Mouse (Mus musculus): ENCODE data around the gene Atxn2l. TPM values are rescaled to one million over a fixed set of nuclear protein-coding genes. Genes with fewer than 3 reads are reported as not detected.

Gene Atxn2l
- polyA plus RNA-seq, 1 experiment from 2014 or later = 81.0 TPM

GRCm38 (mm10) chr7:126456382-126457266, 46.6 kb downstream of the Atxn2l start:
- H3K9ac ChIP-seq = no peak overlapping the region
- no peaks in the 10 kb centered on the region for H3K9me3 ChIP-seq
- H3K4me3 ChIP-seq = no peak overlapping the region
- H3K27ac ChIP-seq = no peak overlapping the region
- 89% methylated on average over 17 of the region's 17 CpGs for WGBS
- no peaks in the 10 kb centered on the region for H3K36me3 ChIP-seq
- H3K4me1 ChIP-seq = no peaks in the 10 kb centered on the region
- no peaks in the 10 kb centered on the region for H3K27me3 ChIP-seq (replicated peaks)
- no peak for ATAC-seq (ENCODE audit: low FRiP score, low read depth)
- no peak overlapping the region for H3K4me2 ChIP-seq (replicated peaks)

GRCm38 (mm10) chr7:126455242-126455641, 48.0 kb downstream of the Atxn2l start:
- no peaks in the 10 kb centered on the region for H3K4me1 ChIP-seq
- no peaks in the 10 kb centered on the region for H3K27me3 ChIP-seq (replicated peaks)
- 77% methylated on average over 2 of the region's 2 CpGs for WGBS
- no peak for ATAC-seq (ENCODE audit: low FRiP score, low read depth)
- H3K4me2 ChIP-seq (replicated peaks) = no peak overlapping the region
- no peak overlapping the region for H3K27ac ChIP-seq
- H3K36me3 ChIP-seq = no peaks in the 10 kb centered on the region
- H3K4me3 ChIP-seq = no peak overlapping the region
- no peak overlapping the region for H3K9ac ChIP-seq
- H3K9me3 ChIP-seq = no peaks in the 10 kb centered on the region

- no peak overlapping the region for H3K9ac ChIP-seq
- H3K36me3 ChIP-seq = no peaks in the 10 kb centered on the region
- no peaks in the 10 kb centered on the region for H3K4me1 ChIP-seq
- no peaks in the 10 kb centered on the region for H3K9me3 ChIP-seq
- H3K27me3 ChIP-seq (replicated peaks) = no peaks in the 10 kb centered on the region
- no peak for ATAC-seq (ENCODE audit: low FRiP score, low read depth)
- H3K27ac ChIP-seq = no peak overlapping the region
- no peak overlapping the region for H3K4me3 ChIP-seq
- 58% methylated on average over 7 of the region's 7 CpGs for WGBS
- no peak overlapping the region for H3K4me2 ChIP-seq (replicated peaks)
Measured at GRCm38 (mm10) chr7:126453861-126454260, 49.4 kb downstream of the Atxn2l start.

- WGBS = 98% methylated on average over 3 of the region's 3 CpGs
- no peaks in the 10 kb centered on the region for H3K27me3 ChIP-seq (replicated peaks)
- no peak overlapping the region for H3K27ac ChIP-seq
- H3K9ac ChIP-seq = no peak overlapping the region
- H3K4me1 ChIP-seq = no peaks in the 10 kb centered on the region
- no peaks in the 10 kb centered on the region for H3K9me3 ChIP-seq
- H3K4me3 ChIP-seq = no peak overlapping the region
- ATAC-seq (ENCODE audit: low FRiP score, low read depth) = no peak
- no peak overlapping the region for H3K4me2 ChIP-seq (replicated peaks)
- H3K36me3 ChIP-seq = 0 out of 2 replicates have a peak, but pooled peaks cover 6% of the 10 kb centered on the region
Measured at GRCm38 (mm10) chr7:126452244-126452643, 51.0 kb downstream of the Atxn2l start.

GRCm38 (mm10) chr7:126450641-126451040, 52.6 kb downstream of the Atxn2l start:
- 92% methylated on average over 6 of the region's 6 CpGs for WGBS
- ATAC-seq (ENCODE audit: low FRiP score, low read depth) = no peak

GRCm38 (mm10) chr7:126449991-126450390, 53.2 kb downstream of the Atxn2l start:
- ATAC-seq (ENCODE audit: low FRiP score, low read depth) = no peak
- WGBS = 90% methylated on average over 18 of the region's 18 CpGs
- Histone ChIP-seq H3K4me3 (no peak overlapping the region), H3K4me1 (no peaks in the 10 kb centered on the region), H3K27me3 (replicated peaks) (no peaks in the 10 kb centered on the region), H3K27ac (no peak overlapping the region), H3K9ac (no peak overlapping the region), H3K9me3 (no peaks in the 10 kb centered on the region), H3K36me3 (peaks cover 28% of the 10 kb centered on the region), H3K4me2 (replicated peaks) (no peak overlapping the region)

More at GRCm38 (mm10) chr7:126450641-126451040, 52.6 kb downstream of the Atxn2l start:
- H3K9ac ChIP-seq = no peak overlapping the region
- H3K4me3 ChIP-seq = no peak overlapping the region
- no peaks in the 10 kb centered on the region for H3K4me1 ChIP-seq
- H3K4me2 ChIP-seq (replicated peaks) = no peak overlapping the region
- no peaks in the 10 kb centered on the region for H3K27me3 ChIP-seq (replicated peaks)
- no peak overlapping the region for H3K27ac ChIP-seq
- H3K9me3 ChIP-seq = no peaks in the 10 kb centered on the region
- peaks cover 22% of the 10 kb centered on the region for H3K36me3 ChIP-seq

- ATAC-seq (ENCODE audit: low FRiP score, low read depth) = no peak
- WGBS = 91% methylated on average over 19 of the region's 19 CpGs
- no peak overlapping the region for H3K4me3 ChIP-seq
- peaks cover 40% of the 10 kb centered on the region for H3K36me3 ChIP-seq
- H3K9me3 ChIP-seq = no peaks in the 10 kb centered on the region
- H3K9ac ChIP-seq = no peak overlapping the region
- no peaks in the 10 kb centered on the region for H3K4me1 ChIP-seq
- no peak overlapping the region for H3K27ac ChIP-seq
- no peaks in the 10 kb centered on the region for H3K27me3 ChIP-seq (replicated peaks)
- no peak overlapping the region for H3K4me2 ChIP-seq (replicated peaks)
Measured at GRCm38 (mm10) chr7:126448481-126448880, 54.8 kb downstream of the Atxn2l start.

GRCm38 (mm10) chr7:126446217-126446616, 57.0 kb downstream of the Atxn2l start:
- H3K4me1 ChIP-seq = no peaks in the 10 kb centered on the region
- H3K27me3 ChIP-seq (replicated peaks) = no peaks in the 10 kb centered on the region
- H3K4me2 ChIP-seq (replicated peaks) = no peak overlapping the region
- no peak overlapping the region for H3K9ac ChIP-seq
- no peak overlapping the region for H3K4me3 ChIP-seq
- H3K36me3 ChIP-seq = peaks cover 40% of the 10 kb centered on the region
- WGBS = 93% methylated on average over 21 of the region's 21 CpGs
- no peak overlapping the region for H3K27ac ChIP-seq
- ATAC-seq (ENCODE audit: low FRiP score, low read depth) = no peak
- no peaks in the 10 kb centered on the region for H3K9me3 ChIP-seq

- peaks cover 43% of the 10 kb centered on the region for H3K36me3 ChIP-seq
- ATAC-seq (ENCODE audit: low FRiP score, low read depth) = no peak
Measured at GRCm38 (mm10) chr7:126445104-126445815, 58.0 kb downstream of the Atxn2l start.

GRCm38 (mm10) chr7:126444536-126444935, 58.7 kb downstream of the Atxn2l start:
- Histone ChIP-seq H3K9ac (no peak overlapping the region), H3K36me3 (peaks cover 47% of the 10 kb centered on the region), H3K4me3 (no peak overlapping the region), H3K9me3 (no peaks in the 10 kb centered on the region), H3K27ac (no peak overlapping the region), H3K4me2 (replicated peaks) (no peak overlapping the region), H3K27me3 (replicated peaks) (no peaks in the 10 kb centered on the region), H3K4me1 (no peaks in the 10 kb centered on the region)
- WGBS = 94% methylated on average over 9 of the region's 9 CpGs
- ATAC-seq (ENCODE audit: low FRiP score, low read depth) = no peak

More at GRCm38 (mm10) chr7:126445104-126445815, 58.0 kb downstream of the Atxn2l start:
- no peak overlapping the region for H3K9ac ChIP-seq
- no peak overlapping the region for H3K27ac ChIP-seq
- no peak overlapping the region for H3K4me2 ChIP-seq (replicated peaks)
- 96% methylated on average over 15 of the region's 15 CpGs for WGBS
- H3K4me3 ChIP-seq = no peak overlapping the region
- H3K27me3 ChIP-seq (replicated peaks) = no peaks in the 10 kb centered on the region
- no peaks in the 10 kb centered on the region for H3K4me1 ChIP-seq
- no peaks in the 10 kb centered on the region for H3K9me3 ChIP-seq

- Histone ChIP-seq H3K27ac (no peak overlapping the region), H3K9me3 (no peaks in the 10 kb centered on the region), H3K4me1 (no peaks in the 10 kb centered on the region), H3K27me3 (replicated peaks) (no peaks in the 10 kb centered on the region), H3K36me3 (peaks cover 47% of the 10 kb centered on the region), H3K4me3 (no peak overlapping the region), H3K4me2 (replicated peaks) (no peak overlapping the region), H3K9ac (no peak overlapping the region)
- WGBS = 90% methylated on average over 10 of the region's 10 CpGs
- no peak for ATAC-seq (ENCODE audit: low FRiP score, low read depth)
Measured at GRCm38 (mm10) chr7:126443997-126444396, 59.2 kb downstream of the Atxn2l start.

Measured in neural tube, embryonic 12.5 days (tissue).